Mouse (Mus musculus) stomach, embryonic 16.5 days (tissue): ENCODE results near the gene Gm42906. TPM values are rescaled to one million over a fixed set of nuclear protein-coding genes. Genes with fewer than 3 reads are reported as not detected.
A peak's percentile ranks its signal among the peaks of the same experiment; 100 is the strongest.

Experiments
- ATAC-seq: fragments of 200-750 bp; cut with Nextera tagmentation; 2 replicates; pipeline ENCODE4 v1.8.0; 2017; ENCODE audit warnings: moderate number of reproducible peaks, moderate TSS enrichment; ENCODE audit not compliant: insufficient read depth, low FRiP score
- H3K27ac ChIP-seq: fragments of 300-500 bp; sonication (generic); 2 replicates; pipeline ENCODE4 v1.5.1; 2014; ENCODE audit warnings: low read length
- H3K27me3 ChIP-seq: fragments of 300-500 bp; sonication (generic); 2 replicates; pipeline ENCODE4 v1.6.1; 2014; ENCODE audit warnings: low read length, control low read depth, mixed read lengths; ENCODE audit not compliant: control insufficient read depth, insufficient read depth
- H3K36me3 ChIP-seq: fragments of 300-500 bp; sonication (generic); 2 replicates; pipeline ENCODE4 v1.6.1; 2014; ENCODE audit warnings: low read length; ENCODE audit not compliant: control insufficient read depth, insufficient read depth
- H3K4me1 ChIP-seq: fragments of 300-500 bp; sonication (generic); 2 replicates; pipeline ENCODE4 v1.6.1; 2014; ENCODE audit warnings: low read length, control low read depth, mixed read lengths; ENCODE audit not compliant: control insufficient read depth, insufficient read depth
- H3K4me2 ChIP-seq: fragments of 300-500 bp; sonication (generic); 2 replicates; pipeline ENCODE4 v1.6.1; 2014; ENCODE audit warnings: low read depth, low read length, mixed read lengths
- H3K4me3 ChIP-seq: fragments of 300-500 bp; sonication (generic); replicated peaks from 2 replicates; pipeline ENCODE4 v1.5.1; 2014; ENCODE audit warnings: mild to moderate bottlenecking, low read length
- H3K9ac ChIP-seq: fragments of 300-500 bp; sonication (generic); 2 replicates; pipeline ENCODE4 v1.6.1; 2014; ENCODE audit warnings: low read length
- H3K9me3 ChIP-seq: fragments of 300-500 bp; sonication (generic); replicated peaks from 2 replicates; pipeline ENCODE4 v1.6.1; 2016; ENCODE audit warnings: low read length, control low read depth; ENCODE audit not compliant: control insufficient read depth
- WGBS: fragments of 180-500 bp; shearing (Covaris S2); extraction: QIAGEN DNeasy Blood & Tissue Kit; methylation state at CpG from one replicate; pipeline ENCODE4 v1.1.7; 2014; 5-methylcytosine and 5-hydroxymethylcytosine counted together
- polyA plus RNA-seq: library from polyadenylated mRNA; unstranded; fragments of >200 nt; fragmentation: Nextera tagmentation; extraction: Ambion mirVana; gene quantifications from 2 replicates; pipeline ENCODE4 v1.2.1, GENCODE M21; 2015

The Gm42906 gene
- polyA plus RNA-seq, 1 experiment from 2014 or later, result not detected

DNA sequence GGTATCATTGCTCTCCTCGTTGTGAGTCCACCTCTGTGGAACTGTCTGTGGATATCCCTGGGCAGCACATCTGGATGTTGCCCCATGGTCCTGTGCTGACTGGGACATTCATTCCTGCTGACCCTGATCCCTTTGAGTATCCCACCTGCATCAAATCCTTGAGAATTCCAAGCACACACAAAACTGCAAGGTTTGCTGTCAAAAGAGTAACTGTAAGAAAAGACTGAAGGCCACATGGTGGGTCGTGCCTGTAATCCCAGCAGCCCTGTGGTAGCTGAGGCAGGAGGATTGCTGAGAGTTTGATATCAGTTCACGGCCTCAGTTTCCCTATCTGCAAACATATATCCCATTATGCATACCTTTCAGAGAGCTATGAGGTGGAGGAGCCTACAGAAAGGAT, 321.1 kb downstream of the Gm42906 start:
- 94% methylated on average over 3 of the region's 3 CpGs for WGBS
- H3K27ac ChIP-seq, result no peak overlapping the region
- ATAC-seq, result no peak

DNA sequence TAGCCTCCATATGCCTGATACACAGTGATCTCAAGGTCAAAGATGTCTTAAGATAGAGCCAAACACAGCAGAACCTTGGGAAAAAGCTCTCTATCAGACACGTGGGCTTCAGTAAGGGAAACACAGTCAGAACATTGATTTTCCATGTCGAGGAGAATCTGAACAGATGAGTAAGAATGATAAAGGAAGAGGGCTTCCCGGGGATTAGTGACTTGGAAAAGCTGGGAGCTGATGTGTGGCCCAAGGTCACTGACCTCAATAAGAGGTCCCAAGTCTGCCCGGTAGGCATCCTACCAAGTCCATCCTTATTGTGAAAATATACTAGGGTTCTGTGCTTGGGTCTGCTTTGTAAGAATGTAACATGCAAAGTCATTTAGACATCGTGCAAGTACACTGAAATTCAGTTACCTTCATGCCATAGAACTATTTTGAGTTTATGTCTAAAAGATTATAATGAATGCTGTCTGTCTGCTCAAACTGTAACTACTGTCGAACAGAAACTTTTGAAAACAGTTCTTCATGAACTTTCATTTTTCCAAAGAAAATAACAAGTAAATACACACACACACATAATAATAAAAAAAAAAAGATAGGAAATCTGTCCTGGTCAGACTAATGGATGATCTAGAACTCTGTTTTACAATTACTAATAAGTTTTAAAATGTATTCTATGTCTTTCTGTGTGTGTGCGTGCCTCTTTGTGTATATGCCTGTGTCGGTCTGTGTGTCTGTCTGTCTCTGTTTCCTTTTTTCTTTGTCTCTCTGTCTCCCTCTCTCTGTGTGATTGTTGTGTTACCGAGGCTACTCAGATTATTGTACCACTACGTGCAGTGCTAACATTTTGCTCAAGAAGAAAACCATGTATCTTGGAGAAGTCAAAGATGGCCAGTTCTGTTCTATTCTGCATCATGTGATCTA, 322.6 kb downstream of the Gm42906 start:
- Histone ChIP-seq H3K9me3 (no peaks in the 10 kb centered on the region), H3K27me3 (no peaks in the 10 kb centered on the region), H3K4me1 (0 out of 2 replicates have a peak, but pooled peaks cover 10% of the 10 kb centered on the region), H3K9ac (no peak overlapping the region), H3K4me3 (no peak overlapping the region), H3K4me2 (no peak overlapping the region), H3K27ac (no peak overlapping the region), H3K36me3 (no peaks in the 10 kb centered on the region)
- 71% methylated on average over 10 of the region's 10 CpGs for WGBS
- no peak for ATAC-seq

More for the DNA sequence above, 321.1 kb downstream of the Gm42906 start:
- no peaks in the 10 kb centered on the region for H3K36me3 ChIP-seq
- no peak overlapping the region for H3K4me2 ChIP-seq
- H3K4me3 ChIP-seq, result no peak overlapping the region
- H3K9ac ChIP-seq, result no peak overlapping the region
- no peaks in the 10 kb centered on the region for H3K27me3 ChIP-seq
- H3K4me1 ChIP-seq, result 0 out of 2 replicates have a peak, but pooled peaks cover 10% of the 10 kb centered on the region
- H3K9me3 ChIP-seq, result no peaks in the 10 kb centered on the region

DNA sequence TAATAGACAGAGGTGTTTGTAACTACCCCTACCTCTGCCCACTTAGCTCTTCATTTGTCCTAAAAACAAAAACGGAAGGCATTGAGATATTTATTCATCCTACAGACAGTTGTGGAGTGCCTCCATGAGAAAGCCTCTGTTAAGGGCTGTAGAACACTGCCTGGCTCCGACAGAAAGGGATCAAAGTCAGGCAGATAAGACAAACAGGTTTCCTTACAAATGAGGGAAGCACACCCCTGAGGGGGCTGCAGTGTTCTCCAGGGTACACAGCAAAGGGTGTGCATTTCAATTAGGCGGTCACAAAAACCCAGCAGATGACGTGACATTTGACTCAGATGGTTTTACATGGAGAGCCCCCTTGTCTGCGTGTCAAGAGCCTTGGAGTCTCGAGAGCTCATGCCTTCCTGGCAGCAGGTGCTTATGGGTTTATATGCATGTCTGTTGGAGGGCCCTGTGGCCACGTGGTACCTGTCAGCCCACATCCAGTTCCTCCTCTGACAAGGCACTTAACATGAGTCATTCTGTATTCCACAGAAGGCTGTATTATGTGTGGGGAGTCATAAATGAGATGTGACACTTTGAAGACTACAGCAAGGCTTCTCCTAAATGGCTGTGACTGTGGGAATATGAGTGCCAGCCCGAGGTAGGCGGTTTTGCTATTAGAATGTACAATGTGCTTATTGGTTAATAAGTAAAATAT, 323.5 kb downstream of the Gm42906 start:
- H3K4me2 ChIP-seq, result no peak overlapping the region
- H3K36me3 ChIP-seq, result no peaks in the 10 kb centered on the region
- no peak overlapping the region for H3K27ac ChIP-seq
- H3K4me3 ChIP-seq, result no peak overlapping the region
- no peaks in the 10 kb centered on the region for H3K27me3 ChIP-seq
- 0 out of 2 replicates have a peak, but pooled peaks have one; percentile 50 for ATAC-seq
- H3K9me3 ChIP-seq, result no peaks in the 10 kb centered on the region
- 56% methylated on average over 9 of the region's 9 CpGs for WGBS
- H3K9ac ChIP-seq, result no peak overlapping the region
- 0 out of 2 replicates have a peak, but pooled peaks cover 6% of the 10 kb centered on the region for H3K4me1 ChIP-seq

DNA sequence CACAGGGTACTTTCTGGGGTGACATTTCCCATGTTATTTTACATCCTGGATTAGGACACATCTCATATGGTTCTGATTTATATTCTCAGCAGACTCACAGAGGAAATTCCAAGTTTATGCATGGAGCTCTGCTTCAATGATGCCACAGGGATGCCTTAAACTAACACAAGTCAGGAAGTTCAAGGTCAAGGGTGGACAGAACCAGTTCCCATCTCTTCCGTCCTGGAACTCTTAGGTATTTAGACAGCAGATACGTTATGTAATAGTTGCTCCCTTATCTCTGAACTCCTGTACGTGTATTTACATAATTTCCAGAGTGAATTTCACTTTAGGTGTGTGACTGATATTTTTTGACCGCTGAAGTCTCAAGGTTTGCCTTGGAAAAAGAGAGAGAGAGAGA, 324.7 kb downstream of the Gm42906 start:
- H3K4me1 ChIP-seq, result no peaks in the 10 kb centered on the region
- H3K27me3 ChIP-seq, result no peaks in the 10 kb centered on the region
- WGBS, result 41% methylated on average over 4 of the region's 4 CpGs
- no peaks in the 10 kb centered on the region for H3K36me3 ChIP-seq
- H3K4me3 ChIP-seq, result no peak overlapping the region
- no peaks in the 10 kb centered on the region for H3K9me3 ChIP-seq
- no peak overlapping the region for H3K9ac ChIP-seq
- H3K4me2 ChIP-seq, result no peak overlapping the region
- no peak overlapping the region for H3K27ac ChIP-seq
- ATAC-seq, result no peak

DNA sequence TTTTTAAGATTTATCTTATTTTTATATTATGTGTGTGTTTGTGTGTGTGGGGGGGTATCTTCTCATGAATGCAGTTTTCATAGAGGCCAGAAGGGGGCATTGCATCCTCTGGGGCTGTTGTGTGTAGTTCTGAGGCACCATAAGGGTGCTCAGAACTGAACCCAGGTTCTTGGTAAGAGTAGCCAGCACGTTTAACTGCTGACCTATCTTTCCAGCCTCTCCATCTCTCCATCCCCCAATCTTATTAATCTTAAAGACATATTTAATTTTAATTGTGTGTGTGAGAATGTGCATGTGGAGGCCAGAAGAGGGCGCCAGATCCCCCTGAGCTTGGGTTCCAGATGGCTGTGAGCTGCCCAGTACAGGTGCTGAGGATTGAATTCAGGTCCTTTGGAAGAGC, 325.7 kb downstream of the Gm42906 start:
- no peaks in the 10 kb centered on the region for H3K36me3 ChIP-seq
- no peak for ATAC-seq
- H3K27me3 ChIP-seq, result no peaks in the 10 kb centered on the region
- WGBS, result 55% methylated on average over 2 of the region's 2 CpGs
- H3K4me3 ChIP-seq, result no peak overlapping the region
- no peaks in the 10 kb centered on the region for H3K9me3 ChIP-seq
- H3K4me1 ChIP-seq, result no peaks in the 10 kb centered on the region
- H3K27ac ChIP-seq, result no peak overlapping the region
- H3K9ac ChIP-seq, result no peak overlapping the region
- no peak overlapping the region for H3K4me2 ChIP-seq

DNA sequence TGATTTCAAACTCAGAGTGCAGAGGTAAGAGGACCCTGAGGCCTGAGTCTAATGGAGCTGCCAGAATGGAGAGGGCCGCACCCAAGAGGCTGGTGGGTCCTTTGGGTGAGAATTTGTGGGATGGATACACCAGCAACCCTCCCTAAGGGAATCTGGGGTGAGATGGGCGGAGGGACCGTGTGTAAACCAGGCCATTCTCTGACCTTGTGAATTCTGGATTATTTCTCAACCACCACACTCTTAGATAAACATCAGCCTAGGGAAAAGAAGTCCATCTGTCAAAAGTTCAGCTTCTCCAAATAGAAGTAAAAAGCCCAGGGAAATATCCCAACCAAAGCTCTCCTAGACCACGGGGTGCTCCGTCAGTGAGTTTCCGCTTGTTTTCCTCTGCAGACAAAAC, 332.0 kb downstream of the Gm42906 start:
- Histone ChIP-seq H3K9me3 (no peaks in the 10 kb centered on the region), H3K4me3 (no peak overlapping the region), H3K4me2 (no peak overlapping the region), H3K4me1 (peaks cover 11% of the 10 kb centered on the region), H3K9ac (no peak overlapping the region), H3K27ac (peak overlapping the region; percentile 82), H3K36me3 (peaks cover 4% of the 10 kb centered on the region; the same call in 1 of the 2 replicates), H3K27me3 (no peaks in the 10 kb centered on the region)
- 41% methylated on average over 6 of the region's 6 CpGs for WGBS
- ATAC-seq, result no peak

DNA sequence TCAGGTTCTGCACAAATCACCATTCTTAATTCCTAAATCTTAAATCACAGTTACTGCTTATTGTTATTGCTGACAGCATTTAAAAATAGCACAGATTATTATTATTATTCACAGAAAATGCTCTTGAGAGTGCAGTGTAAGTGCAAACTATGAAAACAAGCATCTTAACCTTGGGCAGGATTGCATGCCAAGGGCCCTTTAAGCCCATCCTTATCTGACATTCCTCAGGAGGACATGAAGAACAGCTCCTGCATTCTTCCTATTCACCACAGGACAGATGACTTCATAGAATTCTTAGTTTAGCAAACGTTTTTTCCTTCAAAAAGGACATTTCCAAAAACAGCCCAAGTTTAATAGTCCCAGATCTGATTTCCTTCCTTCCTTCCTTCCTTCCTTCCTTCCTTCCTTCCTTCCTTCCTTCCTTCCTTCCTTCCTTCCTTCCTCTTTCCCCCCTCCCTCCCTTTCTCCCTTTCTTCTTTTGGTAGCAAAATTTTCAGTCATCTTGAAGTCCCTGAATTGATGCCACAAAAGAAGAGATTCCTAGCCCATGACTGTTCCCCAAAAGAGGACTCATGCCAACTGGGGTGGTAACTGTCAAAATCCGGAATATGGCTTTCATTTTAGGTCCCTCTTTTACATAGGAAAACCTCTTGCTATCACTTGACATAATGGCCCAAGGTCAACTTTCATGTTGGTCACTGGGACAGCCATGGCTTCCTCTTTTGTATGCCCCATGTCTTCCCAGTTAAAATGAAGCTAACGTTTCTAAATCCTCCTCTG, 334.9 kb downstream of the Gm42906 start:
- H3K27ac ChIP-seq, result no peak overlapping the region
- H3K4me1 ChIP-seq, result peaks cover 17% of the 10 kb centered on the region
- no peak overlapping the region for H3K9ac ChIP-seq
- peaks cover 4% of the 10 kb centered on the region; the same call in 1 of the 2 replicates for H3K36me3 ChIP-seq
- no peak overlapping the region for H3K4me3 ChIP-seq
- no peaks in the 10 kb centered on the region for H3K27me3 ChIP-seq
- WGBS, result 61% methylated on average over 3 of the region's 3 CpGs
- H3K4me2 ChIP-seq, result no peak overlapping the region
- no peak for ATAC-seq
- H3K9me3 ChIP-seq, result no peaks in the 10 kb centered on the region

DNA sequence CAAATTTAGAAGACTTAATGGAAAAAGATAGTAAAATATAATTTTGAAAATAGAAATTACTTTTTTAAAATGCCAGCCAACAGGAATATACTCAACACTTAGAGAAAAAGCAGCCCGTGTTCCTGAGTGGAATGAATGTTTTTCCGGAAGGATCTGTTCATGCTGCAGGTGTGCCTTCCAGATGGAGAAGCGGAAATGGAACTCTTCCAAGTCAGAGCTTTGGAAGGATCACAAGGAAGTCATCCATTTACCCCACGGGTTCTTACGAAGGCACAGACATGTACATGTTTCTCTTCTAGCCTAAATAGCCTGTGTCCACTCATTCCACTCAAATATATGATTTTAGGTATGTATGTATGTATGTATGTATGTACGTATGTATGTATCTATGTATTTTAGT, 337.0 kb downstream of the Gm42906 start:
- Histone ChIP-seq H3K9me3 (no peaks in the 10 kb centered on the region), H3K9ac (no peak overlapping the region), H3K27ac (no peak overlapping the region), H3K4me1 (peaks cover 23% of the 10 kb centered on the region), H3K27me3 (no peaks in the 10 kb centered on the region), H3K4me3 (no peak overlapping the region), H3K36me3 (peaks cover 4% of the 10 kb centered on the region; the same call in 1 of the 2 replicates), H3K4me2 (no peak overlapping the region)
- 85% methylated on average over 6 of the region's 6 CpGs for WGBS
- ATAC-seq, result no peak
